Mouse (Mus musculus) brain, embryonic 14.5 days (tissue): ENCODE data around the gene C2.

ENCODE experiments used
- CTCF ChIP-seq: fragments of 200-500 bp; IDR thresholded peaks from 2 replicates; pipeline ENCODE4 v1.5.1; 2012; ENCODE audit warnings: inconsistent platforms, mild to moderate bottlenecking, moderate library complexity, borderline replicate concordance; ENCODE audit not compliant: insufficient read depth, insufficient read length; ENCODE audit errors: extremely low read depth
- POLR2A ChIP-seq: fragments of 200-500 bp; IDR thresholded peaks from 2 replicates; pipeline ENCODE4 v1.6.1; 2012; ENCODE audit warnings: mild to moderate bottlenecking, inconsistent platforms, borderline replicate concordance; ENCODE audit not compliant: poor library complexity, insufficient read depth, insufficient read length, severe bottlenecking; ENCODE audit errors: extremely low read depth

DNA sequence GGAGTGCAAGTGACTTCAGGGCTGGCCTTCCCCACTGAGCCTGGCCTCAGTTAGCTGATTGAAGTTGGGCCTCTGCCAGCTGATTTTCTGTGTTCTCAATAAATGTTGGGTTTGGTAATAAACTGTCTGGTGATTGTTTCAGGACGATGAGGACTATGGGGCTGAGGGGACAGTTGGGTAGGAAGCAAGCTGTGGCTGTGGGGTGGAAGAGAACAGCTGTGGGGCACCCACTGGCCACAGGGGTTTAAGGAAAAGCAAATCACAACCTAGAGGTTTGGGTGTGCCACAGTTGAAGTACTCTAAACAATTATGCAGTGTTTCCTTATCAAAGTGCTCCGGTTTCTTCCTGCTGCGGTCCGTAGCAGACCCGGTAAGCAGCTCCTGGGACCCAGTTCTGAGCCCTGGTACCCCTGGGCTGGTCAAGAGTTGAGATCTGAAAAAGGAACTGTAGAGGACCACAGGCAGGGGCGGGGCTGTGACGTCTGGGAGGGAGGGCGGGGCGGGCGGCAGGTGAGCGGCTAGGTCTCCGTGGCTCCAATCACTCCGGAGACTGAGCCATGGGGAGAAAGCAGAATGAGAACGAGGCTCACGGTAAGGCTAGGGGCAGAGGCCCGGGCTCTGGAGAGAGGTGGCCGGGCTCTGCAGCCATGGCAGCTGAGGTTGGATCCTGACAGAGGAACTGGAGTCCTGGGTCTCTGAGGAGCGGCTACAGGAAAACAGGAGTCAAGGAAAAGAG is 16.0 kb upstream of the C2 start, which contains the start of gene Slc44a4:
- TF ChIP-seq CTCF, result no peak
- no peak for TF ChIP-seq POLR2A
